1 mouse cellular context compared by ENCODE assay signal in genomic region chr13:97095726-97096125, GRCm38 (mm10).
TF ChIP-seq lines count a peak whose summit lies in the region.

No protein-coding gene starts in this region.

TF ChIP-seq in CH12.LX, 34 proteins besides CTCF, POLR2A, EP300 and RAD21:
- no peak for TF ChIP-seq CHD2 (IDR thresholded peaks at IDR 0.05; ENCODE audit: low read length)
- TF ChIP-seq ELF1 (IDR thresholded peaks at IDR 0.05; ENCODE audit: low read depth, low read length) = no peak
- no peak for TF ChIP-seq JUND (conservative IDR thresholded peaks at IDR 0.05; ENCODE audit: low read depth, low read length)
- no peak for TF ChIP-seq USF1 (IDR thresholded peaks at IDR 0.05; ENCODE audit: low read depth, low read length)
- TF ChIP-seq UBTF (IDR thresholded peaks at IDR 0.05; ENCODE audit: low read depth, low read length) = no peak
- no peak for TF ChIP-seq POLR2AphosphoS2 (IDR thresholded peaks at IDR 0.05; ENCODE audit: low read depth, low read length)
- no peak for TF ChIP-seq BHLHE40 (IDR thresholded peaks at IDR 0.05; ENCODE audit: low read depth, low read length)
- TF ChIP-seq MAX (IDR thresholded peaks at IDR 0.05; ENCODE audit: low read length) = no peak
- no peak for TF ChIP-seq RCOR1 (conservative IDR thresholded peaks at IDR 0.05; ENCODE audit: low read depth, low read length)
- no peak for TF ChIP-seq IRF4 (IDR thresholded peaks at IDR 0.05; ENCODE audit: low read depth, low read length)
- no peak for TF ChIP-seq MAZ (IDR thresholded peaks at IDR 0.05; ENCODE audit: low read depth, low read length)
